Mouse (Mus musculus) hindbrain, embryonic 16.5 days (tissue): ENCODE results near the gene Uhrf1. TPM values are rescaled to one million over a fixed set of nuclear protein-coding genes. Genes with fewer than 3 reads are reported as not detected.
"Not testable (repeated sequence)": the region's sequence is repeated elsewhere in the genome, so short reads cannot be mapped to it uniquely, and the experiment has no call there.

Experiments used
- ATAC-seq: fragments of 200-750 bp; cut with Nextera tagmentation; 2 replicates; pipeline ENCODE4 v1.8.0; 2017; ENCODE audit warnings: moderate TSS enrichment, moderate library complexity
- H3K27ac ChIP-seq: fragments of 300-500 bp; sonication (generic); 2 replicates; pipeline ENCODE4 v1.5.1; 2014; ENCODE audit warnings: low read depth, mild to moderate bottlenecking, control low read depth, low read length, moderate library complexity
- H3K27me3 ChIP-seq: fragments of 300-500 bp; sonication (generic); replicated peaks from 2 replicates; pipeline ENCODE4 v1.6.1; 2014; ENCODE audit warnings: low read length; ENCODE audit not compliant: control insufficient read depth, insufficient read depth
- H3K36me3 ChIP-seq: fragments of 300-500 bp; sonication (generic); 2 replicates; pipeline ENCODE4 v1.6.1; 2014; ENCODE audit warnings: mild to moderate bottlenecking, low read length, moderate library complexity, mixed read lengths; ENCODE audit not compliant: control insufficient read depth, insufficient read depth
- H3K4me1 ChIP-seq: fragments of 300-500 bp; sonication (generic); 2 replicates; pipeline ENCODE4 v1.6.1; 2014; ENCODE audit warnings: low read depth, low read length; ENCODE audit not compliant: control insufficient read depth, insufficient read depth
- H3K4me2 ChIP-seq: fragments of 300-500 bp; sonication (generic); 2 replicates; pipeline ENCODE4 v1.6.1; 2014; ENCODE audit warnings: mild to moderate bottlenecking, low read length, control low read depth, moderate library complexity
- H3K4me3 ChIP-seq: fragments of 300-500 bp; sonication (generic); 2 replicates; pipeline ENCODE4 v1.5.1; 2014; ENCODE audit warnings: mild to moderate bottlenecking, low read length, control low read depth, moderate library complexity
- H3K9ac ChIP-seq: fragments of 300-500 bp; sonication (generic); 2 replicates; pipeline ENCODE4 v1.6.1; 2014; ENCODE audit warnings: low read depth, mild to moderate bottlenecking, control low read depth, low read length, moderate library complexity
- H3K9me3 ChIP-seq: fragments of 300-500 bp; sonication (generic); 2 replicates; pipeline ENCODE4 v1.6.1; 2014; ENCODE audit warnings: mild to moderate bottlenecking, low read length, moderate library complexity; ENCODE audit not compliant: control insufficient read depth
- WGBS: fragments of 180-500 bp; shearing (Covaris S2); extraction: QIAGEN DNeasy Blood & Tissue Kit; methylation state at CpG from one replicate; pipeline ENCODE4 v1.1.7; 2014; 5-methylcytosine and 5-hydroxymethylcytosine counted together
- polyA plus RNA-seq: library from polyadenylated mRNA; unstranded; fragments of >200 nt; fragmentation: Nextera tagmentation; extraction: Ambion mirVana; gene quantifications from 2 replicates; pipeline ENCODE4 v1.2.1, GENCODE M21; 2015

The Uhrf1 gene
- polyA plus RNA-seq, result 23.3 and 28.2 TPM in 2 replicates

DNA sequence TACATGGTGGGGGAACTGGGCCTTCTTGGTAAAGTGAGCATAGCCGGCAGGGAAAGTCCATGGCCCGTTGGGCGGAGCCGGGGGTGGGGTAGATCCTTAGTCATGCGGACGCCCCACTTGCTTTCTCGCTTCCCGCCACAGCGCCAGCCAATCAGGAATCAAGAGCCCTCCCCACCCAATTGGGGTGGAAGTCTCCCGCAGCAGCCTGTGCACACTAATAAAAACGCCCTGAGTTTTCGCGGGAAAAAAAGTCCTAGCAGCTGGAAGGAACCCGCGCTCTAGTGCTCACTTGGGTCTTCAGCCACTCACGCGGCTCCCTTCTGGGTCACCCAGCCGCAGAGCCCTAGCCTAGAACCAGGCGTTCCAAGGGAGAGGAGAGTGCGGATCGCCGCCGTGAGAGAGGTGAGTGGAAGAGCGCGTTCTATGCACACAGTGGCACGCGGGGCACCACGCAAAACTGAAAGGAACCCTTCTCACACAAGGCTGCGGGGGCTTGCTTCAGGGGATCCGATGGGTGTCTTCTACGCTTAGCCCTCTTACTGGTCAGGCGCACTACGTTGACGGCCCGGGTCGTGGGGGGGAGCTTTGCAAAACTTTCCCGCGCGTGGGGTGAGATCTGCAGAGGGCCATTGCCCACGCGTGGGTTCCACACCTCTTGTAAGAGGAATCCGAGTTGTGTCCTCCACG lies at the start of gene Uhrf1:
TSS of gene Uhrf1 (plus strand) at position 162 of the 687 bp plus-strand sequence.
- peak within 1 kb of the TSS; percentile 96 for H3K4me2 ChIP-seq
- peaks cover 24% of the 10 kb centered on the region for H3K4me1 ChIP-seq
- no peaks in the 10 kb centered on the region for H3K9me3 ChIP-seq
- peak within 1 kb of the TSS; percentile 44; the same call in 1 of the 2 replicates for H3K27ac ChIP-seq
- peak within 1 kb of the TSS; percentile 75 for H3K9ac ChIP-seq
- peak; percentile 46 for ATAC-seq
- H3K4me3 ChIP-seq, result peak within 1 kb of the TSS; percentile 89
- H3K27me3 ChIP-seq, result no peaks in the 10 kb centered on the region; the same call in 1 of the 2 replicates
- WGBS, result under 1% methylated on average over 43 of the region's 43 CpGs
- H3K36me3 ChIP-seq, result no peaks in the 10 kb centered on the region

DNA sequence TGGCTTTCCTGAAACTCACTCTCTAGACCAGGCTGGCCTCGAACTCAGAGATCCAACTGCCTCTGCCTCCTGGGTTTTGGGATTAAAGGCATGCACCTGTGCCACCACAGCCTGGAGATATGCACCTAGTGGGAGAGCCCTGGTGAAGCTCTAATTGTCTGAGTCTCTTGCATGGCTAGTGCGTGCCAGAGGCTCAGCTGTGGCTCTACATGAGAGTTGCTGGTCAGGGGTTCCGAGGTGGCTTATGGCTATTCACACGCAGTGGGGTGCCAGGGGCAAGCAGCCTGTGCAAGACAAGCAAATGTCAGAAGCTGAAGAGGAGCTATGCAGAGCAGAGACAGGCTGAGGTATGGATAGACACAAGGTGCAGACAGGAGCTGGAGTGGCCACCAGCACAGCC lies 48.4 kb upstream of the Uhrf1 start:
- no peaks in the 10 kb centered on the region for H3K9me3 ChIP-seq
- H3K27me3 ChIP-seq, result no peaks in the 10 kb centered on the region
- H3K9ac ChIP-seq, result peak overlapping the region; percentile 17; the same call in 1 of the 2 replicates
- H3K4me2 ChIP-seq, result no peak overlapping the region
- peaks cover 5% of the 10 kb centered on the region; the same call in 1 of the 2 replicates for H3K36me3 ChIP-seq
- ATAC-seq, result no peak
- 79% methylated on average over 4 of the region's 4 CpGs for WGBS
- peaks cover 39% of the 10 kb centered on the region for H3K4me1 ChIP-seq
- H3K27ac ChIP-seq, result peak overlapping the region; percentile 21
- H3K4me3 ChIP-seq, result no peak overlapping the region

DNA sequence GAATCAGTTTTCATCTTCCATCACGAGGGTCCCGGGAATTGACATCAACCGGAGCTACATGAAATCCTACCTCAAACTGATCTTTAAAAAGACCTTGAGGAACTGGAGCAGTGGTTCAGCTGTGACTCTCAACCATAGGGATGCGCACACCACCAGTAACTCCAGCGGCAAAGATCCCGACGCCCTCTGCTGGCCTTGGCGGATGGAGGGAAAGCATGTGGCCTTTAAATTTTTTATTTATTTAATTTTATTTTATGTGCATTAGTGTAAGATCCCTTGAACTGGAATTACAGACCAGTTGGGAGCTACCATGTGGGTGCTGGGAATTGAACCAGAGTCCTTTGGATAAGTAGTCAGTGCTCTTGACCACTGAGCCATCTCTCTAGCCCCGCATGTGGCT lies 47.7 kb upstream of the Uhrf1 start:
- 13% methylated on average over 9 of the region's 9 CpGs for WGBS
- H3K27me3 ChIP-seq, result no peaks in the 10 kb centered on the region
- peak overlapping the region; percentile 95 for H3K27ac ChIP-seq
- ATAC-seq, result peak; percentile 5; the same call in 1 of the 2 replicates
- H3K9me3 ChIP-seq, result no peaks in the 10 kb centered on the region
- peak overlapping the region; percentile 40 for H3K9ac ChIP-seq
- H3K36me3 ChIP-seq, result peaks cover 11% of the 10 kb centered on the region; the same call in 1 of the 2 replicates
- H3K4me2 ChIP-seq, result peak overlapping the region; percentile 46
- H3K4me1 ChIP-seq, result peaks cover 45% of the 10 kb centered on the region
- peak overlapping the region; percentile 64 for H3K4me3 ChIP-seq

DNA sequence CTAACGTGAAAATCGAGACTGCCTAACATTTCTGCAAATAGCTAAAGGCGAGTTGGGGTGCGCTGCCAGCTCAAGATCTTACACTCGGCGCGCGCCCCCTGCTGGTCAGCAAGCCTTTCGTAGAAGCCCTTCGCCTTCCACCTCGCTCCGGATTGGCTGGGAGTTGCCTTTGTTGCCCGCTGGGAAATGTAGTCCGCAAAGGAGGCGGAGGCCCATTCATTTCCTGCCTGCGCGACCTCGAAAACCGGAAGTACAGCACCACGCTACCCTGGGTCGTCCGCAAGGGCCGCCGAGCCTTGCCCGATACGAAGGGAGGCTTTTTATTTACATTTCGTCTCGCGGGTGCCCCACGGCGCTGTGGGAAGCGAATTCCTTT lies 47.3 kb upstream of the Uhrf1 start:
- H3K9ac ChIP-seq, result peak overlapping the region; percentile 69

DNA sequence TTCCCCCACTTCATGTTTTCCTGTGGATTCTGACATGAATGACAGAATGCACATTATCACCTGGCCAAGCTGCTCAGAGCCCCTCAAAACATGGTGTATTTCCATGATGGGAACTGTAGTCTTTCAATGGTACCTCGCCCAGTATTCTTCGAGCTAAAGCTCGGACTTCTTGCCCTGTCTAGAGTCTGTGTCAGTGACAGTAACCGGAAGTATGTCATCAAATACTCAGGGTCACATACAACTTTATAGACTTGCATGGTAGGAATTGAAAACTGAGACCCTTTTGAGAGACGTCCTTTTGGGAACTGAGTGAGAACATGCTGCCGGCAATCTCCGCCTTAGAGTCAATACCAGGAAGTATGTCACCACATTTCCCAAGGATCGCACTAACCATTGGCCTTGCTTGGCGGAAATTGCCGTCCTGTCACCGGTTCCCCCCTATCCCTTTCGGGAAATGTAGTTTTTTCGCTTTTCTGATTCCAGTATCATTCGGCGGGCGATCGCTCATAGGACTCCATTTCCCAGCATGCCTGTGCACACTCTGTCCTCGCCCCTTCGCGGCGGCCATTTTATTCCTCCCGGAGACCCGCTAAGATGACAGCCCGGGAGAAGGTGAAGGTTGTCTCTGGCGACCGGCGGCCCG lies 46.8 kb upstream of the Uhrf1 start, which contains the start of gene Fem1a:
TSS of gene Fem1a (plus strand) at position 572 of the 643 bp plus-strand sequence.
- ATAC-seq, result peak; percentile 93
- 0% methylated on average over 28 of the region's 28 CpGs for WGBS
- no peaks in the 10 kb centered on the region for H3K9me3 ChIP-seq
- H3K27ac ChIP-seq, result peak within 1 kb of the TSS; percentile 95
- no peaks in the 10 kb centered on the region for H3K27me3 ChIP-seq
- H3K36me3 ChIP-seq, result peaks cover 14% of the 10 kb centered on the region; the same call in 1 of the 2 replicates
- H3K4me3 ChIP-seq, result peak within 1 kb of the TSS; percentile 64
- peaks cover 44% of the 10 kb centered on the region for H3K4me1 ChIP-seq
- peak within 1 kb of the TSS; percentile 79 for H3K9ac ChIP-seq
- H3K4me2 ChIP-seq, result peak within 1 kb of the TSS; percentile 93

More for the DNA sequence above, 47.3 kb upstream of the Uhrf1 start:
- Histone ChIP-seq H3K9me3 (no peaks in the 10 kb centered on the region), H3K27ac (peak overlapping the region; percentile 95), H3K4me3 (peak overlapping the region; percentile 64), H3K4me1 (peaks cover 44% of the 10 kb centered on the region), H3K27me3 (no peaks in the 10 kb centered on the region), H3K36me3 (peaks cover 11% of the 10 kb centered on the region; the same call in 1 of the 2 replicates), H3K4me2 (peak overlapping the region; percentile 74)
- WGBS, result under 1% methylated on average over 32 of the region's 32 CpGs
- ATAC-seq, result peak; percentile 90

DNA sequence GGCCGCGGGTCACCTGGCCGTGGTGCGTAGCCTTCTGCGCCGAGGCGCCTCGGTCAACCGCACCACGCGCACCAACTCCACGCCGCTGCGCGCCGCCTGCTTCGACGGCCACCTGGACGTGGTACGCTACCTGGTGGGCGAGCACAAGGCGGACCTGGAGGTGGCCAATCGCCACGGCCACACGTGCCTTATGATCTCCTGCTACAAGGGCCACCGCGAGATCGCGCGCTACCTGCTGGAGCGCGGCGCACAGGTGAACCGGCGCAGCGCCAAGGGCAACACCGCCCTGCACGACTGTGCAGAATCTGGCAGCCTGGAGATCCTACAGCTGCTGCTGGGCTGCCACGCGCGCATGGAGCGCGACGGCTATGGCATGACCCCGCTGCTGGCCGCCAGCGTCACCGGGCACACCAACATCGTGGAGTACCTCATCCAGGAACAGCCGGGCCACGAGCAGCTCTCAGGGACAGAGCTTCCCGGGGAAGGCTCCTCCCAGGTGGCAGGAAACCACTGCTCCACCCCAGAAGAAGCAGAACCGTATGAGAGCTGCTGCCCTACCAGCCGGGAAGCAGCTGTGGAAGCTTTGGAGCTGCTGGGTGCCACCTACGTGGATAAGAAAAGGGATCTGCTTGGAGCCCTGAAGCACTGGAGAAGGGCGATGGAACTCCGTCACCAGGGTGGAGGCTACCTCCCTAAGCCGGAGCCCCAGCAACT lies 45.8 kb upstream of the Uhrf1 start:
- 10% methylated on average over 52 of the region's 58 CpGs for WGBS
- H3K4me1 ChIP-seq, result peaks cover 50% of the 10 kb centered on the region
- no peak for ATAC-seq

DNA sequence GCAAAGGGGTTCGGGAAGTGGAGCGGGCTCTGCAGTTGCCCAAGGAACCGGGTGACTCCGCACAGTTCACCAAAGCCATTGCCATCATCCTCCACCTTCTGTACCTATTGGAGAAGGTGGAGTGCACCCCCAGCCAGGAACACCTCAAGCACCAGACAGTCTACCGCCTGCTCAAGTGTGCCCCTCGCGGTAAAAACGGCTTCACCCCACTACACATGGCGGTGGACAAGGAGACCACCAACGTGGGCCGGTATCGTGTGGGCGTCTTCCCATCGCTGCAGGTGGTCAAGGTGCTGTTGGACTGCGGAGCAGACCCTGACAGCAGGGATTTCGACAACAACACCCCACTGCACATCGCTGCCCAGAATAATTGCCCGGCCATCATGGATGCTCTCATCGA lies 44.9 kb upstream of the Uhrf1 start:
- peaks cover 53% of the 10 kb centered on the region for H3K4me1 ChIP-seq
- ATAC-seq, H3K9me3 ChIP-seq, H3K27ac ChIP-seq, H3K4me3 ChIP-seq, H3K27me3 ChIP-seq, H3K9ac ChIP-seq: not testable (repeated sequence)
- H3K4me2 ChIP-seq, result peak overlapping the region; percentile 93; the same call in 1 of the 2 replicates
- WGBS, result 97% methylated on average over 19 of the region's 19 CpGs
- peaks cover 18% of the 10 kb centered on the region for H3K36me3 ChIP-seq

More for the DNA sequence above, 45.8 kb upstream of the Uhrf1 start:
- peaks cover 18% of the 10 kb centered on the region for H3K36me3 ChIP-seq
- H3K27ac ChIP-seq, result peak overlapping the region; percentile 83
- no peaks in the 10 kb centered on the region for H3K27me3 ChIP-seq
- no peaks in the 10 kb centered on the region for H3K9me3 ChIP-seq
- peak overlapping the region; percentile 64 for H3K4me3 ChIP-seq
- H3K9ac ChIP-seq, result peak overlapping the region; percentile 79
- H3K4me2 ChIP-seq, result peak overlapping the region; percentile 93

DNA sequence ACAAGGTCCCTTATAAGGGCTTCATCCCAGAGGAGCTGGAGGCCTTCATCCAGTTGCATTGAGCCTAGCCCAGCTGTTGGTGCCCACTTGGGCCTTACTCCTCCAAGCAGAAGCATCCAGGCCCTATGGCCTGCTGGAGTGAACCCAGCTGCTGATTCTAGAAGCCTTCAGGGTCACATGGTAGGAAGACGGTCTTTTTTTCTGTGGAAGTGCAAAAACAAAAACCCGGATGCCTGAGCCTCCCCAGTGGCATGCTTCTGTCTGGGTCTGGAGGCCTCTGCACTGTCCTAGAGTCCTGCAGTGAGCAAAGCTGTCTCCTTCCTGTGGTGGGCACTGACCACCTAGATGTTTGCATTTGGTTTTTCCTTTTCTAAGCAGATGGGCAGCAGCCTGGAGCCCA lies 44.3 kb upstream of the Uhrf1 start:
- not testable (repeated sequence) for H3K27ac ChIP-seq, H3K9ac ChIP-seq, ATAC-seq, H3K27me3 ChIP-seq, H3K9me3 ChIP-seq, H3K4me3 ChIP-seq, H3K4me2 ChIP-seq
- Histone ChIP-seq H3K4me1 (peaks cover 53% of the 10 kb centered on the region), H3K36me3 (peaks cover 18% of the 10 kb centered on the region)
- 77% methylated on average over 2 of the region's 2 CpGs for WGBS
